Mouse (Mus musculus) forebrain, embryonic 16.5 days (tissue): Measurements from ENCODE around the gene Eps8l1. TPM values are rescaled to one million over a fixed set of nuclear protein-coding genes. Genes with fewer than 3 reads are reported as not detected.

Source experiments
- ATAC-seq: fragments of 200-750 bp; cut with Nextera tagmentation; 2 replicates; pipeline ENCODE4 v1.8.0; 2017; ENCODE audit warnings: mild to moderate bottlenecking, moderate library complexity
- H3K27ac ChIP-seq: fragments of 300-500 bp; sonication (generic); 2 replicates; pipeline ENCODE4 v1.5.1; 2014; ENCODE audit warnings: low read length, control low read depth
- H3K27me3 ChIP-seq: fragments of 300-500 bp; sonication (generic); replicated peaks from 2 replicates; pipeline ENCODE4 v1.6.1; 2014; ENCODE audit warnings: low read length; ENCODE audit not compliant: control insufficient read depth, insufficient read depth
- H3K36me3 ChIP-seq: fragments of 300-500 bp; sonication (generic); 2 replicates; pipeline ENCODE4 v1.6.1; 2014; ENCODE audit not compliant: control insufficient read depth, insufficient read depth
- H3K4me1 ChIP-seq: fragments of 300-500 bp; sonication (generic); replicated peaks from 2 replicates; pipeline ENCODE4 v1.6.1; 2014; ENCODE audit warnings: low read length; ENCODE audit not compliant: control insufficient read depth, insufficient read depth
- H3K4me2 ChIP-seq: fragments of 300-500 bp; sonication (generic); 2 replicates; pipeline ENCODE4 v1.6.1; 2014; ENCODE audit warnings: mild to moderate bottlenecking, low read length, control low read depth
- H3K4me3 ChIP-seq: fragments of 300-500 bp; sonication (generic); replicated peaks from 2 replicates; pipeline ENCODE4 v1.5.1; 2014; ENCODE audit warnings: mild to moderate bottlenecking, low read length, control low read depth
- H3K9ac ChIP-seq: fragments of 300-500 bp; sonication (generic); replicated peaks from 2 replicates; pipeline ENCODE4 v1.6.1; 2014; ENCODE audit warnings: low read depth, low read length, control low read depth
- H3K9me3 ChIP-seq: fragments of 300-500 bp; sonication (generic); 2 replicates; pipeline ENCODE4 v1.6.1; 2016; ENCODE audit warnings: low read length; ENCODE audit not compliant: control insufficient read depth
- WGBS: fragments of 180-500 bp; shearing (Covaris S2); extraction: QIAGEN DNeasy Blood & Tissue Kit; methylation state at CpG from one replicate; pipeline ENCODE4 v1.1.7; 2014; 5-methylcytosine and 5-hydroxymethylcytosine counted together
- polyA plus RNA-seq: library from polyadenylated mRNA; unstranded; fragments of >200 nt; fragmentation: Nextera tagmentation; extraction: Ambion mirVana; gene quantifications from 2 replicates; pipeline ENCODE4 v1.2.1, GENCODE M21; 2015

The Eps8l1 gene
- polyA plus RNA-seq, 1 experiment from 2014 or later: 10.9 TPM

GRCm38 (mm10) chr7:4471179-4471555 is 10.7 kb downstream of the Eps8l1 start:
- ATAC-seq: peak; percentile 87
- peaks cover 21% of the 10 kb centered on the region for H3K27me3 ChIP-seq
- under 1% methylated on average over 24 of the region's 24 CpGs for WGBS

GRCm38 (mm10) chr7:4473940-4474339 is 13.5 kb downstream of the Eps8l1 start:
- WGBS: 7% methylated on average over 19 of the region's 19 CpGs
- Histone ChIP-seq H3K27ac (no peak overlapping the region), H3K9ac (no peak overlapping the region), H3K27me3 (peaks cover 21% of the 10 kb centered on the region), H3K4me1 (peaks cover 19% of the 10 kb centered on the region), H3K4me3 (no peak overlapping the region), H3K4me2 (no peak overlapping the region), H3K36me3 (no peaks in the 10 kb centered on the region), H3K9me3 (no peaks in the 10 kb centered on the region)
- no peak for ATAC-seq

More at GRCm38 (mm10) chr7:4471179-4471555, 10.7 kb downstream of the Eps8l1 start:
- Histone ChIP-seq H3K9ac (peak overlapping the region; percentile 56), H3K36me3 (no peaks in the 10 kb centered on the region), H3K4me3 (peak overlapping the region; percentile 50), H3K4me1 (peaks cover 11% of the 10 kb centered on the region), H3K27ac (no peak overlapping the region), H3K9me3 (no peaks in the 10 kb centered on the region), H3K4me2 (peak overlapping the region; percentile 83)

DNA sequence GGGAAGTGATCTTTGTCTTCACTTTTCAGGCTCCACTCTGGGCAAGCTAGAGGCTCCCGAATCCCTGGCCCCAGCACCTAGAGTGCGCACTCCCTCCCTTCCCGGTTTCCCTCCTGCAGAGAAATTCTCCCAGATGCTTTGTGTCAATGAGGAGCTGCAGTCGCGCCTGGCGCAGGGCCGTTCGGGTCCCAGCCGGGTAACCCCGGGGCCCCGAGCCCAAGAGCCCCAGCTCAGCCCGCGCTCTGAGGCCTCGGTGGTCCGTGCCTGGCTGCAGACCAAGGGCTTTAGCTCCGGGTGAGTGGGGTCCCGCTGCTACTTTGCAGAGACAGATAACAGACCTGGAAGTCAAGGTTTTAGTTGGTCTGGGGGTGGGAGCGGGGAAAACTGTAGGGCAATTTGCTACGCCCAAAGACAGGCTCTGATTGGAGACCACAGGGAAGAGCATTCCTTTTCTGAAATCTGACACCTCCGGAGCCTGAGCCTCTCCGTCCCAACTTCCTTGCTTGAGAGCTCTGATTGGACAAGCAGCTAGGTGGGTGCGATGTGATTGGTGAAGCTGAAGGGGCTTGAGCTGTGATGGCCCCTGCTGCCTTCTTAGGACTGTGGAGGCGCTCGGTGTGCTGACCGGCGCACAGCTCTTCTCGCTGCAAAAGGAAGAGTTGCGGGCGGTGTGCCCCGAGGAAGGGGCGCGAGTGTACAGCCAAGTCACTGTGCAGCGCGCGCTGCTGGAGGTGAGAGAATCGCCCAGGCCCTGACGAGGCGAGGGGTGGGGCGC is 17.7 kb downstream of the Eps8l1 start:
- H3K4me2 ChIP-seq: peak overlapping the region; percentile 79

DNA sequence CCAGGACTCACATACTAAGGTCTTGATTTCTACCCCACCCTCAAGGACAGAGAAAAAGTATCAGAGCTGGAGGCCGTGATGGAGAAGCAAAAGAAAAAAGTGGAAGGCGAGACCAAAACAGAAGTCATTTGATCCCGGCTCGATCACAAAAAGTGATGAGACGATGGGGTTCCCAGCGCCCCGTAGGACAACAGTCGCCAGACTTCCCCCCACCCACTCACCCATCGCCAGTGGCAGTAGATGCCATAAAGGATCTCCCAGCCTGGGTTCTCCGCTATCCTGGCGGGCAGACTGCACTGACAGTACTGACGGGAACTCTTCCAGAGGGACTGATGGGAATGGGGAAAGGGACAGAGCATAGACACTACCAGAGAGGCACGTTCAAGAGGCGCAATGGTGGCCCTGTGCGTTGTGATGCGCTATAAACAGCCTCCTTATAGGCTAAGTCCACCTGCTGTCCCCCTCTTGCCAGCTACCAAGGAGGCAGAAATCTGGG is 18.4 kb downstream of the Eps8l1 start:
- no peak overlapping the region for H3K27ac ChIP-seq
- 2% methylated on average over 16 of the region's 16 CpGs for WGBS
- H3K36me3 ChIP-seq: peaks cover 11% of the 10 kb centered on the region
- peaks cover 10% of the 10 kb centered on the region for H3K4me1 ChIP-seq
- H3K4me3 ChIP-seq: peak overlapping the region; percentile 49
- H3K9ac ChIP-seq: peak overlapping the region; percentile 40
- no peak for ATAC-seq
- no peaks in the 10 kb centered on the region; the same call in 1 of the 2 replicates for H3K27me3 ChIP-seq
- H3K4me2 ChIP-seq: peak overlapping the region; percentile 79
- H3K9me3 ChIP-seq: no peaks in the 10 kb centered on the region

More for the DNA sequence above, 17.7 kb downstream of the Eps8l1 start:
- ATAC-seq: peak; percentile 96
- H3K27me3 ChIP-seq: peaks cover 2% of the 10 kb centered on the region
- H3K4me1 ChIP-seq: peaks cover 10% of the 10 kb centered on the region
- peak overlapping the region; percentile 49 for H3K4me3 ChIP-seq
- H3K27ac ChIP-seq: no peak overlapping the region
- peaks cover 9% of the 10 kb centered on the region for H3K36me3 ChIP-seq
- H3K9me3 ChIP-seq: no peaks in the 10 kb centered on the region
- peak overlapping the region; percentile 49 for H3K9ac ChIP-seq
- under 1% methylated on average over 39 of the region's 39 CpGs for WGBS

DNA sequence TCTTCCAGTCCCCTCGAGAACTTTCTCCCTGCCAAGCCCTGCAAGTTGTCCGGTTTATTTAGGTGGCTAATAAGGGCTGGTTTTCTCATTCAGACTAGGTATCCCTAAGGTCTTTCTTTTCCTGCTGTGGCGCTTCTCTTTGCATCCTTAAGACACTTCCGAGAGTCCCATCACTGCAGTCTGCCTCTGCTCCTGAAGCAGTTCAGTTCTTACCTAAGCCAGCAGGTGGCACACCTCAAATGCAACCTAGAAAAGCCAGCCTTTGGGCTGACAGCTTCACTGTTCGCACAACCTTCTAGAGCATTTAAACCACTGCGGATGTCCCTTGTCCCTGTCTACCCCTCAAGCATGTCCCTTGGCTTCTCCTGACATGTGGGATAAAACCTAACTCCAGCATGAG is 19.2 kb downstream of the Eps8l1 start:
- H3K27me3 ChIP-seq: no peaks in the 10 kb centered on the region
- H3K9me3 ChIP-seq: no peaks in the 10 kb centered on the region
- H3K4me3 ChIP-seq: no peak overlapping the region
- H3K4me1 ChIP-seq: peaks cover 10% of the 10 kb centered on the region
- no peak overlapping the region for H3K27ac ChIP-seq
- no peak for ATAC-seq
- 23% methylated on average over 6 of the region's 6 CpGs for WGBS
- peaks cover 18% of the 10 kb centered on the region for H3K36me3 ChIP-seq
- H3K4me2 ChIP-seq: no peak overlapping the region
- H3K9ac ChIP-seq: no peak overlapping the region

- Histone ChIP-seq H3K4me2 (no peak overlapping the region), H3K27ac (no peak overlapping the region), H3K4me1 (peaks cover 10% of the 10 kb centered on the region), H3K9me3 (no peaks in the 10 kb centered on the region), H3K4me3 (no peak overlapping the region), H3K9ac (no peak overlapping the region), H3K27me3 (no peaks in the 10 kb centered on the region), H3K36me3 (peaks cover 22% of the 10 kb centered on the region)
- 92% methylated on average over 12 of the region's 12 CpGs for WGBS
- ATAC-seq: no peak
These were observed 21.8 kb downstream of the Eps8l1 start for GRCm38 (mm10) chr7:4482281-4482680.

DNA sequence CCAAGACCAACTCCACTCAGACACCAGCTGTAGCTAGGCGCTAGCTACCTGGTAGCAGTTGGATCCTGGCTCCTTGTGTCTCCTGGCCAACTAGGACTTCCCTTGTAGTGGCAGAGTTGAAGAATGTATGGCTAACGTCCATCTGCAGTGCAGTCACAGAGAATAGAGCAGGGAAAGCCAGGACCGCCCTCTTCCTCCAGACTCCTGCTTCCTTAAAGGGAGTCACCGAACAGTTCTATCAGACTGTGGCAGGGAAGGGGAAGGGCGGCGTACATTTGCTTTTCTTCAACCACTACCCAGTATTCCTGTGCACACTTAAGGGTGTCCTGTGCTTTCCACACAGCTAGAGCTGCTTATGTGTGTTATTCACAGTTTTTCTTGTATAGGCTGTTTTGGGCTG is 30.8 kb downstream of the Eps8l1 start:
- WGBS: 90% methylated on average over 6 of the region's 6 CpGs
- no peak overlapping the region for H3K4me2 ChIP-seq
- H3K9me3 ChIP-seq: no peaks in the 10 kb centered on the region
- H3K36me3 ChIP-seq: peaks cover 16% of the 10 kb centered on the region
- ATAC-seq: no peak
- no peak overlapping the region for H3K27ac ChIP-seq
- no peak overlapping the region for H3K4me3 ChIP-seq
- no peak overlapping the region for H3K9ac ChIP-seq
- H3K27me3 ChIP-seq: no peaks in the 10 kb centered on the region
- no peaks in the 10 kb centered on the region for H3K4me1 ChIP-seq

DNA sequence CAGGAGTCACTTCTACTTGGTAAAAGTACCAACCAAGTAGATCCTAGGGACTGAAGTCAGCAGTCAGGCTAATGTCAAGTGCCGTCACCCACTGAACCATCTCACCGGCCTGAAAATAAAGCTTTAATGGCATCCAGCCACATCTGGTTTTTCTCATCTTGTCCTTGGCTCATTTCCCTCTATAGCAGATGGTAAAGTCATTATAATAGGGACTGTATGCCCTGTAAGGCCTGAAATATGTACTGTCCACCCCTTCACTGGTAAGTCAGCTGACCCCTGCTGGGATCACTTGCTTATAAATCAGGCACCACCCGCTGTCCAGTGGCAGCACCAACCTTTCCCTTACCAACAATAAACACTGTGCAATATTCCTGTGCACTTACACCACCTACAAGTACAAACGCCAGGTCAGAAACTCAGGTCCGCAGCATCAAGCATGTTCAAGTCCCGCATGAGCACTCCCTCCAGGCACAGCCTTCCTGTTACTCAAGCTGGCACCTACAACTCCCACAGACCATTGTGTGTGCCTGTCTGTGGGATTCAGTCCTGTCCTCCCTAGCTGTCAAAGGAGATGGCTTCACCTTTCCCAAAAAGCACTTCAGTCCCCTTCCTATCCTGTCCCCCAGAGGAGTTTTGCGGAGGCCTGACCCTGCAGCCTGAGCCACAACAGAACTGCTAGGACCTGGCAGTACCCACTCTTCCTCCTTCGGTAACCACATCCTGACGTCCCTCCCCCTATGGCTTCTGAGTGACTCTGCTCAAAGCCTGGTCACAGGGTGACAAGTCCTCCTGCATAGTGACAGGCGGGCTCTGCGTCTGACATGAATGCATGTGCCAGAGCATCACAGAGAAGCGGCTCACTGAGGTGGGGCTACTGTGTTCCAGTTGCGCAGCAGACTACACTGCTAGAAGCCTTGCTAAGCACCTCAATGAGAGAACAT is 32.1 kb downstream of the Eps8l1 start:
- Histone ChIP-seq H3K27ac (no peak overlapping the region), H3K36me3 (peaks cover 20% of the 10 kb centered on the region), H3K4me2 (no peak overlapping the region), H3K9ac (no peak overlapping the region), H3K4me3 (no peak overlapping the region), H3K27me3 (no peaks in the 10 kb centered on the region), H3K9me3 (no peaks in the 10 kb centered on the region), H3K4me1 (no peaks in the 10 kb centered on the region)
- WGBS: 91% methylated on average over 13 of the region's 13 CpGs
- no peak for ATAC-seq

DNA sequence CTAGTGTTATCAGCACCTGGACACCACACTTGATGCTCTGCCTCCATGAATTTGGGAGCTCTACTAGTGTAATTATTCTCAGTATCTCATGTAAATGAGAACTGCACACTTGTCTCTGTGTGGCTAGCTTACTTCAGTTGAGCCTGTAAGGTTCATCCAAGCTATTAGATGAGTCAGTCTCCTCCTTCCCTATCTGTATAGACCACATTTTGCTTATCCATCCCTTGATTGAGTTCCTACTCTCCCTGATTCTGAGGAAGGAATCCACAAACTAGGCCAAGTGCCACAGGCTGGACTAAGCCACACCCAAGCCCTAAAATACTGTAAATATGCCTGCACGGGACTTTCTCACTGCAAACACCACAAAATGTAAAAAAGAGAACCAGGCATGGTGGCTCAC is 33.5 kb downstream of the Eps8l1 start:
- Histone ChIP-seq H3K4me2 (no peak overlapping the region), H3K27me3 (no peaks in the 10 kb centered on the region), H3K36me3 (peaks cover 20% of the 10 kb centered on the region), H3K4me3 (no peak overlapping the region), H3K9ac (no peak overlapping the region), H3K27ac (no peak overlapping the region), H3K4me1 (peaks cover 13% of the 10 kb centered on the region), H3K9me3 (no peaks in the 10 kb centered on the region)
- 83% methylated on average over 1 of the region's 1 CpGs for WGBS
- no peak for ATAC-seq
